Mouse (Mus musculus) C2C12 (cell line): Measurements from ENCODE around the gene Skap1.

Experiments used
- CTCF ChIP-seq: IDR thresholded peaks from one replicate; pipeline ENCODE4 v1.5.1; 2011; ENCODE audit not compliant: control insufficient read depth, insufficient read depth, insufficient read length
- MAX ChIP-seq: IDR thresholded peaks from one replicate; pipeline ENCODE4 v1.6.1; 2011; ENCODE audit warnings: mild to moderate bottlenecking, control low read depth
- USF1 ChIP-seq: IDR thresholded peaks from one replicate; pipeline ENCODE4 v1.6.1; 2011; ENCODE audit warnings: low read depth, mild to moderate bottlenecking, control low read depth, moderate library complexity

DNA sequence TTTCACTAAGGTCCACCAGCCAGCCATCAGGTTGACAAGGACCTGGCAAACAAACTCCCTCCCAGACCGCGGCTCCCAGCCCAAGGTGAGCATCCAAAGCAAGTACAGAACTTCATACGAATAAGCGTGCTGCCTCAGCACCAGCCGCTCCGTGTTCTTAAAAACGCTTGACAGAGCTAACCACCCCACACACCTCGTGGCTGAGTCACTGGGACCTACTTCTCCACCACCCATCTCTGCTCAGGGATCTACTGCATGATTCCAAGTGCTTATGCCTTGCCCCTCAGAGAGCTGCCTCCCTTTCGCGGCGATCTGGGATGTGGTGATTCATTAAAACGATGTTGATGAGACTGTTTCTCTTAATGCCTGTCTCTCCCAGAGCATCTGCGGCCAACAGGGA lies 213.6 kb downstream of the Skap1 start:
- no peak for TF ChIP-seq CTCF
- TF ChIP-seq MAX: no peak
- no peak for TF ChIP-seq USF1
